Mouse (Mus musculus) embryonic facial prominence, embryonic 14.5 days (tissue): ENCODE measurements around the gene Sod3. TPM values are rescaled to one million over a fixed set of nuclear protein-coding genes. Genes with fewer than 3 reads are reported as not detected.

Experiments
- ATAC-seq: fragments of 200-750 bp; cut with Nextera tagmentation; 2 replicates; pipeline ENCODE4 v1.8.0; 2017; ENCODE audit warnings: low read depth, moderate number of reproducible peaks, moderate TSS enrichment
- DNase-seq: peaks from one replicate; pipeline ENCODE4 v3.0.0-alpha.2; 2015; ENCODE audit warnings: low spot score
- H3K27ac ChIP-seq: fragments of 300-500 bp; sonication (generic); replicated peaks from 2 replicates; pipeline ENCODE4 v1.5.1; 2014; ENCODE audit warnings: low read depth, mild to moderate bottlenecking, low read length, moderate library complexity
- H3K27me3 ChIP-seq: fragments of 300-500 bp; sonication (generic); replicated peaks from 2 replicates; pipeline ENCODE4 v1.6.1; 2014; ENCODE audit warnings: low read length; ENCODE audit not compliant: control insufficient read depth, insufficient read depth
- H3K36me3 ChIP-seq: fragments of 300-500 bp; sonication (generic); 2 replicates; pipeline ENCODE4 v1.6.1; 2014; ENCODE audit warnings: low read length, mixed read lengths; ENCODE audit not compliant: control insufficient read depth, insufficient read depth
- H3K4me1 ChIP-seq: fragments of 300-500 bp; sonication (generic); 2 replicates; pipeline ENCODE4 v1.6.1; 2014; ENCODE audit warnings: antibody characterized with exemption, low read length; ENCODE audit not compliant: control insufficient read depth, insufficient read depth
- H3K4me2 ChIP-seq: fragments of 300-500 bp; sonication (generic); 2 replicates; pipeline ENCODE4 v1.6.1; 2014; ENCODE audit warnings: low read depth, mild to moderate bottlenecking, low read length, moderate library complexity, mixed read lengths
- H3K4me3 ChIP-seq: fragments of 300-500 bp; sonication (generic); 2 replicates; pipeline ENCODE4 v1.5.1; 2014; ENCODE audit warnings: low read depth, mild to moderate bottlenecking, low read length
- H3K9ac ChIP-seq: fragments of 300-500 bp; sonication (generic); 2 replicates; pipeline ENCODE4 v1.6.1; 2014; ENCODE audit warnings: low read depth, mild to moderate bottlenecking, low read length, moderate library complexity, mixed read lengths
- H3K9me3 ChIP-seq: fragments of 300-500 bp; sonication (generic); 2 replicates; pipeline ENCODE4 v1.6.1; 2016; ENCODE audit warnings: low read length; ENCODE audit not compliant: control insufficient read depth
- WGBS: fragments of 180-500 bp; shearing (Covaris S2); extraction: QIAGEN DNeasy Blood & Tissue Kit; methylation state at CpG from one replicate; pipeline ENCODE4 v1.1.7; 2014; 5-methylcytosine and 5-hydroxymethylcytosine counted together
- polyA plus RNA-seq: library from polyadenylated mRNA; unstranded; fragments of >200 nt; fragmentation: Nextera tagmentation; extraction: Ambion mirVana; gene quantifications from 2 replicates; pipeline ENCODE4 v1.2.1, GENCODE M21; 2014

The Sod3 gene
- polyA plus RNA-seq, 1 experiment from 2014 or later, result 4.7 TPM

DNA sequence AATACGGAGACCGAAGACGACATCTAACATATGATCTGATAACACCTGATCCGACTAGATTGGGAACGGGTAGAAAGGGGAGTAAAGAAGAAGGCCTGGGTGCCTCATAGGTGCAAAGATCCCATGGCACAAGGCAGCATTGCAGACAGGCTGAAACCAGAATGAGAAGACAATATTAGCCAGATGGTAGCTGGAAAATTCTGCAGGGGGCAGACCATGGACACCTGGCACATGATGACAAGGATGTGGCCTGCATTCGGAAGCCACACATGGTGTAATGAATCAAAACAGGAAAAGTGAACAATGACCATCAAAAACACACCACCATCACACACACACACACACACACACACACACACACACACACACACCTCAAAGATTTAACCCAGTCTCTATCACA, 52.3 kb downstream of the Sod3 start:
- no peak overlapping the region for H3K4me3 ChIP-seq
- no peaks in the 10 kb centered on the region for H3K27me3 ChIP-seq
- H3K4me2 ChIP-seq, result no peak overlapping the region
- no peaks in the 10 kb centered on the region for H3K36me3 ChIP-seq
- 83% methylated on average over 6 of the region's 6 CpGs for WGBS
- no peak overlapping the region for H3K9ac ChIP-seq
- no peaks in the 10 kb centered on the region for H3K9me3 ChIP-seq
- H3K27ac ChIP-seq, result no peak overlapping the region
- DNase-seq (no peak), ATAC-seq (no peak)
- H3K4me1 ChIP-seq, result no peaks in the 10 kb centered on the region

DNA sequence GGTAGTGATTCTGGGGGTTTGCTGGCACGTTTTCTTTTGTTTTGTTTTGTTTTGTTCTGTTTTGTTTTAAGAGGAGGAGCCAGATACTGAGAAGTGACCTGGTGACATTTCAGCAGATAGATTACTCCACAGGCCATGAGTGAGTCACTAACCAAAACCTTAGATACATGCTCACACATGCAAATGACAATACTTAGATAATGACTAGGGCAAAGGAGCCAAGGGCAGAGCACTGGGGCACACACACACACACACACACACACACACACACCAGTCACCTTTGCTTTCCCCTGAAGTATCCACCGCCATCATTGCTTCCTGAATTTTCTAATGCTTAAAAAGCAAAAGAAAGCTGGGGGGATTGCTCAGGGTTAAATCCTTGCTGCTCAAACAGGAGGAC, 52.9 kb downstream of the Sod3 start:
- Histone ChIP-seq H3K4me3 (no peak overlapping the region), H3K9me3 (no peaks in the 10 kb centered on the region), H3K27me3 (no peaks in the 10 kb centered on the region), H3K4me1 (no peaks in the 10 kb centered on the region), H3K27ac (no peak overlapping the region), H3K36me3 (no peaks in the 10 kb centered on the region), H3K9ac (no peak overlapping the region), H3K4me2 (no peak overlapping the region)
- DNase-seq (no peak), ATAC-seq (no peak)
- WGBS, result 54% methylated on average over 2 of the region's 2 CpGs

Other genes starting within 250 kb of the Sod3 start
- gene Dhx15, start 173.3 kb upstream of the Sod3 start, polyA plus RNA-seq, result 76.3 and 81.4 TPM in 2 replicates
- 3.3 and 3.8 TPM in 2 replicates for gene Ccdc149, start 107.7 kb downstream of the Sod3 start, polyA plus RNA-seq
- 9.6 and 9.8 TPM in 2 replicates for gene Lgi2, start 202.7 kb downstream of the Sod3 start, polyA plus RNA-seq